Mouse (Mus musculus) cerebellum, adult 11-12 months (tissue): ENCODE data around the gene Col4a1.

Experiments
- DNase-seq: peaks from one replicate; pipeline ENCODE4 v3.0.0; 2022

Gene Col4a1

GRCm38 (mm10) chr8:11262031-11262735, 50.4 kb downstream of the Col4a1 start:
- no peak for DNase-seq

- DNase-seq, result no peak
Measured at GRCm38 (mm10) chr8:11259832-11260615, 52.6 kb downstream of the Col4a1 start.

GRCm38 (mm10) chr8:11258517-11259136, 54.0 kb downstream of the Col4a1 start:
- no peak for DNase-seq

- DNase-seq, result no peak
Measured at GRCm38 (mm10) chr8:11257079-11258017, 55.3 kb downstream of the Col4a1 start.

GRCm38 (mm10) chr8:11256405-11256804, 56.2 kb downstream of the Col4a1 start:
- no peak for DNase-seq

GRCm38 (mm10) chr8:11255680-11256079, 56.9 kb downstream of the Col4a1 start:
- DNase-seq, result no peak

GRCm38 (mm10) chr8:11254914-11255530, 57.6 kb downstream of the Col4a1 start:
- DNase-seq, result no peak

- no peak for DNase-seq
Measured at GRCm38 (mm10) chr8:11254510-11254909, 58.1 kb downstream of the Col4a1 start.

GRCm38 (mm10) chr8:11253556-11253955, 59.1 kb downstream of the Col4a1 start:
- DNase-seq, result peak; percentile 36

GRCm38 (mm10) chr8:11253041-11253440, 59.6 kb downstream of the Col4a1 start:
- no peak for DNase-seq

GRCm38 (mm10) chr8:11252235-11252774, 60.3 kb downstream of the Col4a1 start:
- no peak for DNase-seq

- no peak for DNase-seq
Measured at GRCm38 (mm10) chr8:11250149-11250548, 62.5 kb downstream of the Col4a1 start.

- peak; percentile 4 for DNase-seq
Measured at GRCm38 (mm10) chr8:11249541-11250058, 63.0 kb downstream of the Col4a1 start.

- DNase-seq, result no peak
Measured at GRCm38 (mm10) chr8:11248712-11249111, 63.9 kb downstream of the Col4a1 start.

- DNase-seq, result no peak
Measured at GRCm38 (mm10) chr8:11241488-11241887, 71.1 kb downstream of the Col4a1 start.

- DNase-seq, result no peak
Measured at GRCm38 (mm10) chr8:11234879-11235210, 77.8 kb downstream of the Col4a1 start.

GRCm38 (mm10) chr8:11234151-11234878, 78.3 kb downstream of the Col4a1 start:
- no peak for DNase-seq

GRCm38 (mm10) chr8:11233009-11233408, 79.6 kb downstream of the Col4a1 start:
- no peak for DNase-seq

GRCm38 (mm10) chr8:11230277-11230676, 82.3 kb downstream of the Col4a1 start:
- DNase-seq, result no peak

GRCm38 (mm10) chr8:11227421-11227820, 85.2 kb downstream of the Col4a1 start:
- DNase-seq, result no peak
